Mouse (Mus musculus) limb, embryonic 11.5 days (tissue): ENCODE results near the gene Tmco3. TPM values are rescaled to one million over a fixed set of nuclear protein-coding genes. Genes with fewer than 3 reads are reported as not detected.

ENCODE experiments used
- ATAC-seq: fragments of 200-750 bp; cut with Nextera tagmentation; 2 replicates; pipeline ENCODE4 v1.8.0; 2017; ENCODE audit warnings: low read depth; ENCODE audit not compliant: insufficient number of reproducible peaks, low FRiP score, low TSS enrichment
- DNase-seq: peaks from one replicate; pipeline ENCODE4 v3.0.0-alpha.2; 2015; ENCODE audit warnings: low spot score
- H3K27ac ChIP-seq: fragments of 300-500 bp; sonication (generic); replicated peaks from 2 replicates; pipeline ENCODE4 v1.5.1; 2014; ENCODE audit warnings: low read depth, mild to moderate bottlenecking, low read length
- H3K27me3 ChIP-seq: fragments of 300-500 bp; sonication (generic); 2 replicates; pipeline ENCODE4 v1.6.1; 2014; ENCODE audit warnings: mild to moderate bottlenecking, low read length, mixed read lengths; ENCODE audit not compliant: control insufficient read depth, insufficient read depth
- H3K36me3 ChIP-seq: fragments of 300-500 bp; sonication (generic); 2 replicates; pipeline ENCODE4 v1.6.1; 2014; ENCODE audit warnings: mild to moderate bottlenecking, low read length, moderate library complexity, mixed read lengths; ENCODE audit not compliant: control insufficient read depth, insufficient read depth
- H3K4me1 ChIP-seq: fragments of 300-500 bp; sonication (generic); 2 replicates; pipeline ENCODE4 v1.6.1; 2014; ENCODE audit warnings: low read length, mixed read lengths; ENCODE audit not compliant: control insufficient read depth, insufficient read depth
- H3K4me2 ChIP-seq: fragments of 300-500 bp; sonication (generic); 2 replicates; pipeline ENCODE4 v1.6.1; 2014; ENCODE audit warnings: low read depth, mild to moderate bottlenecking, moderate library complexity; ENCODE audit not compliant: severe bottlenecking
- H3K4me3 ChIP-seq: fragments of 300-500 bp; sonication (generic); 2 replicates; pipeline ENCODE4 v1.5.1; 2014; ENCODE audit warnings: low read depth, low read length
- H3K9ac ChIP-seq: fragments of 300-500 bp; sonication (generic); 2 replicates; pipeline ENCODE4 v1.6.1; 2014; ENCODE audit warnings: mild to moderate bottlenecking, low read length
- H3K9me3 ChIP-seq: fragments of 300-500 bp; sonication (generic); 2 replicates; pipeline ENCODE4 v1.6.1; 2016; ENCODE audit warnings: low read length; ENCODE audit not compliant: control insufficient read depth
- WGBS: fragments of 180-500 bp; shearing (Covaris S2); extraction: QIAGEN DNeasy Blood & Tissue Kit; methylation state at CpG from one replicate; pipeline ENCODE4 v1.1.7; 2014; 5-methylcytosine and 5-hydroxymethylcytosine counted together
- polyA plus RNA-seq: library from polyadenylated mRNA; unstranded; fragments of >200 nt; fragmentation: Nextera tagmentation; extraction: Ambion mirVana; gene quantifications from 2 replicates; pipeline ENCODE4 v1.2.1, GENCODE M21; 2014

Tmco3 gene
- 35.9 and 38.6 TPM in 2 replicates for polyA plus RNA-seq

- no peaks in the 10 kb centered on the region for H3K9me3 ChIP-seq
- ATAC-seq: peak; percentile 92
- H3K4me1 ChIP-seq: peaks cover 6% of the 10 kb centered on the region
- peak; percentile 93 for DNase-seq
- H3K9ac ChIP-seq: peak within 1 kb of the TSS; percentile 57
- H3K4me3 ChIP-seq: peak within 1 kb of the TSS; percentile 72
- no peaks in the 10 kb centered on the region for H3K27me3 ChIP-seq
- under 1% methylated on average over 79 of the region's 79 CpGs for WGBS
- H3K4me2 ChIP-seq: peak within 1 kb of the TSS; percentile 85
- H3K36me3 ChIP-seq: no peaks in the 10 kb centered on the region
- peak within 1 kb of the TSS; percentile 70 for H3K27ac ChIP-seq
Measured at GRCm38 (mm10) chr8:13287692-13288623, at the start of gene Tmco3, which contains the start of gene Dcun1d2. Tmco3 (plus strand) TSS chr8:13288190. Dcun1d2 (minus strand) TSS chr8:13288131.

DNA sequence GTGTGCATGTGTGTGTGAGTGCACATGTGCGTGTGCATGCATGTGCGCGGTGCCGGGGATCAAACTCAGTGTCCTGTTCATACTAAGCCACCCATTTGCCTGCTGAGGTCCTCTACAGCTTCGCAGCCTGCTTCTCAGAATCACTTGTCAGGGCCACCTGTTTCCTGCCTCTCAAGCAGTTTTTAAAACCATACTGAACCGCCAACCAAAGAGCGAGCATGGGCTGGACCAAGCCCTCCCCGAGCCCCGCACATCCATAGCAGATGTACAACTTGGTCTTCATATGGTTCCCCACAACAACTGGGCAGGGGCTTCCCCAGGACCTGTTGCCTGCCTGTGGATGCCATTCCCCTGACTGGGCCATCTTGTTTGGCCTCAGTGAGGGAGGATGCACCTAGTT lies 47.9 kb upstream of the Tmco3 start:
- DNase-seq (no peak), ATAC-seq (no peak)
- Histone ChIP-seq H3K4me2 (no peak overlapping the region), H3K4me3 (no peak overlapping the region), H3K4me1 (no peaks in the 10 kb centered on the region), H3K27ac (no peak overlapping the region), H3K27me3 (no peaks in the 10 kb centered on the region), H3K9ac (no peak overlapping the region), H3K9me3 (no peaks in the 10 kb centered on the region), H3K36me3 (no peaks in the 10 kb centered on the region)
- WGBS: 87% methylated on average over 9 of the region's 9 CpGs

GRCm38 (mm10) chr8:13240691-13241090 lies 47.3 kb upstream of the Tmco3 start:
- Histone ChIP-seq H3K36me3 (no peaks in the 10 kb centered on the region), H3K27ac (no peak overlapping the region), H3K4me2 (no peak overlapping the region), H3K27me3 (no peaks in the 10 kb centered on the region), H3K9me3 (no peaks in the 10 kb centered on the region), H3K4me1 (no peaks in the 10 kb centered on the region), H3K9ac (no peak overlapping the region), H3K4me3 (no peak overlapping the region)
- ATAC-seq (no peak), DNase-seq (no peak)
- WGBS: 82% methylated on average over 7 of the region's 7 CpGs

- no peaks in the 10 kb centered on the region for H3K4me1 ChIP-seq
- no peak overlapping the region for H3K27ac ChIP-seq
- no peaks in the 10 kb centered on the region for H3K36me3 ChIP-seq
- H3K4me2 ChIP-seq: no peak overlapping the region
- H3K4me3 ChIP-seq: no peak overlapping the region
- DNase-seq (no peak), ATAC-seq (no peak)
- H3K27me3 ChIP-seq: no peaks in the 10 kb centered on the region
- no peaks in the 10 kb centered on the region for H3K9me3 ChIP-seq
- H3K9ac ChIP-seq: no peak overlapping the region
- 81% methylated on average over 10 of the region's 10 CpGs for WGBS
Measured at GRCm38 (mm10) chr8:13242985-13243870, 44.8 kb upstream of the Tmco3 start.

DNA sequence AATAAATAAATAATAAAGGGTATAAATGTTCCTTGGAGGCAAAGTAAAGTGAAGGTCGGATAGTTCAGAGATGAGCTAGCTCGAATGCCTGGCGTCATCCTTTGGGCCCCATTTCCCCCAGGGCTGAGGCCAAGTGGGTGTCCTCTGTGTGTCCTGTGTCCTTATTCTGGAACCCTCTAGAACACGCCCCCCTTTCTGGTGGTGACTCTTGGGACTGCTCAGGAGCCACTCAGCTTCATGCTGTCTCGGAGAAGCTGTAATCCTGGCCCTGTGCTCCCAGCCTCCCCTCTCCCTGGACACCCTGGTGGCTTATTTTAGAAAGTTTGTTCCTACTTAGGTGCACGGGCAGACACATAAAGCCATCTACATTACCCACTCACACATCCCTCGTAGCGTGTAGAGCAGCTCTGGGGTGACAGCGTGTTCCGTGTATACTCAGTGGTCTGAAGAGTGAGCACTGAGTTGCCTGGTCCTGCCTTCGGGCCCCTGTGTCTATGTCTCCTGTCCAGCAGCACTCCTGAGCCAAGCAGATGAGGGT lies 43.6 kb upstream of the Tmco3 start:
- Histone ChIP-seq H3K9ac (no peak overlapping the region), H3K27me3 (no peaks in the 10 kb centered on the region), H3K4me3 (no peak overlapping the region), H3K27ac (no peak overlapping the region), H3K36me3 (no peaks in the 10 kb centered on the region), H3K4me2 (no peak overlapping the region), H3K9me3 (no peaks in the 10 kb centered on the region), H3K4me1 (no peaks in the 10 kb centered on the region)
- DNase-seq (no peak), ATAC-seq (no peak)
- WGBS: 86% methylated on average over 11 of the region's 11 CpGs

DNA sequence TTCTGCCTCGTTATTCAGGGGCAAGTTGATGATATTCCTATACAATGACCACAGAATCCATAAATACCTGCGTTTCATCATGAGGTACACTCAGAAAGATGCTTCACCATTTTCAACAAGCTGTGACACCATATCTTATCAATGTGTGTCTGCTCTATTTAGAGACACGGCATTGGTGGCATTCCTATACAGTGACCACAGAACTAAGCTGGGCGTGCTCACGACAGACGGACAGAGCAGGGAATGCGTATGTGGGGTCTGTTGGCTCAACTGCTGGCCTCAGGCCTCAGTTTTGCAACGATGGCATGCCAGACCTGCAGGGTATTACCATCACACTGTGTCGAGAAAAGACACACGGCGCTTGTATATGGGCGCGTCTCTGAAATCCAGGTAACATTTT lies 35.2 kb upstream of the Tmco3 start:
- 89% methylated on average over 13 of the region's 13 CpGs for WGBS
- no peak overlapping the region for H3K4me3 ChIP-seq
- no peaks in the 10 kb centered on the region for H3K4me1 ChIP-seq
- no peak overlapping the region for H3K27ac ChIP-seq
- H3K4me2 ChIP-seq: no peak overlapping the region
- no peak overlapping the region for H3K9ac ChIP-seq
- DNase-seq: no peak
- peaks cover 4% of the 10 kb centered on the region; the same call in 1 of the 2 replicates for H3K36me3 ChIP-seq
- H3K27me3 ChIP-seq: no peaks in the 10 kb centered on the region
- no peaks in the 10 kb centered on the region for H3K9me3 ChIP-seq
- ATAC-seq: no peak

DNA sequence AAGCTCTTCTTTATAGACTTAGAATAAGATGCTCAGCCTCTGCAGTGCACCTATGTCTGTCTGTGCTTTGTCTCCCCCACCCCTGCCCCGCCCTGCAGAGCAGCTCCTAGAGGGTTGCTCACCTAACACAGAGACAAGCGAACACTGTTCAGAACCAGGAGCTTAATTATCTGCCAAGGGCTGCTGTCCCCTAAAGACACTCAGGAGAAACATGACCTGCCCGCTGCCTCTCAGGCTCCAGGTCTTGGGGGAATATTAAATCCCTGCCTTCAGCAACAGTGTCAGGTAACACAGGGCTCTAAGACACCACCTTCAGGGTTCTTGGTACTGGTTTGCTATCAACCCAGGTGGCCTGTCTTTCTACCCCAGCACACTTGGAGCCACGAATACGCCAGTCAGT lies 34.6 kb upstream of the Tmco3 start:
- Histone ChIP-seq H3K9ac (no peak overlapping the region), H3K4me3 (no peak overlapping the region), H3K36me3 (peaks cover 4% of the 10 kb centered on the region; the same call in 1 of the 2 replicates), H3K27me3 (no peaks in the 10 kb centered on the region), H3K27ac (no peak overlapping the region), H3K4me2 (no peak overlapping the region), H3K4me1 (no peaks in the 10 kb centered on the region), H3K9me3 (no peaks in the 10 kb centered on the region)
- 79% methylated on average over 5 of the region's 5 CpGs for WGBS
- no peak for DNase-seq
- ATAC-seq: no peak

- peak; percentile 80 for DNase-seq
- Histone ChIP-seq H3K27ac (no peak within 1 kb of the TSS), H3K4me1 (no peaks in the 10 kb centered on the region), H3K9me3 (no peaks in the 10 kb centered on the region), H3K9ac (no peak within 1 kb of the TSS), H3K36me3 (peaks cover 4% of the 10 kb centered on the region; the same call in 1 of the 2 replicates), H3K4me3 (no peak within 1 kb of the TSS), H3K4me2 (no peak within 1 kb of the TSS), H3K27me3 (no peaks in the 10 kb centered on the region)
- 42% methylated on average over 8 of the region's 8 CpGs for WGBS
- peak; percentile 60; the same call in 1 of the 2 replicates for ATAC-seq
Measured at GRCm38 (mm10) chr8:13254019-13254418, 34.0 kb upstream of the Tmco3 start, which contains the start of gene Adprhl1. Adprhl1 (minus strand) TSS chr8:13254162.
